Mouse (Mus musculus) telencephalon, adult 2 months (tissue): ENCODE measurements around the gene Hpse2.
"Not testable (repeated sequence)": the region's sequence is repeated elsewhere in the genome, so short reads cannot be mapped to it uniquely, and the experiment has no call there.

ENCODE experiments used
- DNase-seq: peaks from one replicate; pipeline ENCODE4 v3.0.0-alpha.2; 2011; ENCODE audit warnings: low read depth, low spot score

The Hpse2 gene

GRCm38 (mm10) chr19:43388017-43388904 lies at the start of gene Hpse2:
TSS of gene Hpse2 (minus strand) at chr19:43388355.
- no peak for DNase-seq

GRCm38 (mm10) chr19:43427446-43428224 lies 39.5 kb upstream of the Hpse2 start:
- DNase-seq = no peak

DNA sequence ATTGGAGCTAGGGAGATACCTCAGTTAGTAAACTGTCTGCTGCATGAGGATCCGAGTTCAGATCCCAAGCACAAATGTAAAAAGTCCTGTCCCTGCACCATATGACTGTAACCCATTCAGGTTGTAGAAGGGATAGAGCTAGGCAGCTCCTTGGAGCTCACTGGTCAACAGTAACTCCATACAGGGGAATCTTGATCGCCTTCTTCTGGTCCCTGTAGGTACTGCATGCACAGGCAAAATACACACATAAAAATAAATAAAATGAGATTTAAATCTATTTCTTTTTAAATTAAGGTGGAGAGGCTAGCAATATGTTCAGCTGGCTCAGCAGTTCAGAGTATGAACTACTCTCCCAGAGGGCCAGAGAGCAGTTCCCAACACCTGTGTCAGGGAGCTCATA lies 35.9 kb upstream of the Hpse2 start:
- DNase-seq = no peak

GRCm38 (mm10) chr19:43420506-43420905 lies 32.4 kb upstream of the Hpse2 start:
- no peak for DNase-seq

GRCm38 (mm10) chr19:43415565-43415964 lies 27.4 kb upstream of the Hpse2 start:
- DNase-seq = no peak

- DNase-seq = no peak
These were observed 19.0 kb upstream of the Hpse2 start for GRCm38 (mm10) chr19:43407181-43407580.

GRCm38 (mm10) chr19:43396327-43396726 lies 8.2 kb upstream of the Hpse2 start:
- DNase-seq = peak; percentile 34

GRCm38 (mm10) chr19:43387071-43387770 lies 934 bp downstream of the Hpse2 start:
- DNase-seq = no peak

DNA sequence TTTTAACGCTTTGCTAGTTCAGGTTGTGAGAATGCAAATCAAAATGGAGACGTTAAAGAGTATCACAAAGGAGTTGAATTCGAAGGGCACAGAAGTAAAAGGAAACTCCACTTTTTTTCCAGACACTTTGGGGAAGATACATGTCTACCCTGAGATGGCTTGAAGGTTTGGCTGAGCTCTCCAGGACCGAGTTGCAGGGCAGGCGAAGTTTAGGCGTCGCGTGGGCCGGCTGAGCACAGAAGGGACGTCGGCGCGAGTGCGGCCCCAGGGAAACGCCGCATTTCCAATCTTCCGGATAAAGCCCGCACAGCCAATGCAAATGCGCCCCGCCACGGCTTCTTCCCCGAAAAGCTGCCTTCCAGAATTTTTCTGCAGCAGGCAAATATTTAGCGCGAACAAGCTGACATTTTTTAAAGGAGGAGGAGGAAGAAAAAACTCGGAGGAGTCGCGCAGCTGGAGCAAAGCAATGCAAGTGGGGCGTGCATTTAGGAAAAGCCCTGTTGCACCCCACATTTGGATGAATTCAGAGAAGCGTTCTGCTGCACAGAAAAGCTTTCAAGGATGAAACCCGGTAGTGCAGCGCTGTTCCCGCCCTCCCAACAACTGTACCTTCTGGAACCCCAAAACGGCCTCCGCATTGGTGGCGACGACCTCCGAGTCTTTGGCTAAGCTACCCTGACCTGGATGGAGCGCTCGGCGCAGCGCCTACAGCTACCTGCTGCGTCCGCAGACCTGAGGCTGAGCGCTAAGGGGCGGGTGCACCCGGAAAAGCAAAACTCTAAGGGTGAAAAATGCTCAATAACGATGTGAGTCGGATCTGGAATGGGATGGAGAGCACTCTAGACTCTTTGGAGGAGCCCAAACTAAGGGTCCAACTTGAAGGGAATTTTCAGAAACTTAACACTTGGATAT lies 1.9 kb downstream of the Hpse2 start:
- DNase-seq = no peak

GRCm38 (mm10) chr19:43385451-43385850 lies 2.7 kb downstream of the Hpse2 start:
- no peak for DNase-seq

DNA sequence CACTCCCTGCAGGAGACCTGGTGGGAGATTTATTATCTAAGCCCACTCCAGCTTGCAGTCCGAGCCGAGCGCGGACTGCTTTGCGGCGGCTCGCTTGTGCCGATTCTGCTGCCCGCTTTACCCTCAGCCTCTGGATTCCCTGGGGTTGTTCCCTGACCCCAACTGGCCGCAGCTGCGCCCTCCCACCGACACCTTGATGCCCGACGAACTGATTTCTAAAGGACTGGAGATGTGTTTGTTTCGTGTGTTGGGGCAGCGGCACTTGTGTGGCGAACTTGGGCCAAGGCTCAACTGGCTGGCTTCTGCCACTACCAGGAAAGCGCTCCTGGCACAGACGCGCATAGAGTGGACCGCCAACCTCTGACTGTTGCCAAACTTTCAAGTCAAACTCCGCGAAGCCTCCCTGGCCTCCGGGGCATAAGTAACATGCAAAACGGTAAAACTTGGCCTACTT lies 3.1 kb downstream of the Hpse2 start:
- no peak for DNase-seq

DNA sequence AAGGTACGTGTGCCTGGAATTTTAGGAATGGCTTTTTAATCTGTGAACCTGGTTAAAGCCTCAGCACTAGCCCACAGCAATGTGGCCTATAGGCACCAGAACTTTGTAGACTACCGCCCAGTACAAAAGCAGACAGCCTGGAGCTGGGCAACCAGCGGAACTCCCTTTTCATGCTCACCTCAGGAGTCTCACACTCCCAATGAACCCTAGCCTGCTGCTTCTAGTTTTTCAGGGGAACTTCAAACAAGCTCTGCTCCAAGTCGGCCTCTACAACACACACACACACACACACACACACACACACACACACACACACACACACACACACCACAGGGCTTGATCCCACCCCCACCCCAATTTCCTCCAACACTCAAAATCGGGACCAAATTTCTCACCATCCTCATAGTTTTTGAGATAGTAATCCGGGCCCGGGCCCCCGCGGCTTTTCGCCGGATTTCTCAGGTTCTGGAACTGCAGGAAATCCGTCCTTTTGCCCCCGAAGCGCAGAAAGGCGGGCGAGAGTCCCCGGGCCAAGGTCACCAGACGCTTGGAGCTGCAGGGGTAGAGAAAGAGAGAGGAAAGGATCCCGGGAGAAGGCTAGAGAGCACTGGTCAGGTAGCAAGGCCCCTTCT lies 3.7 kb downstream of the Hpse2 start:
- no peak for DNase-seq

GRCm38 (mm10) chr19:43358830-43359229 lies 29.3 kb downstream of the Hpse2 start:
- DNase-seq = no peak

DNA sequence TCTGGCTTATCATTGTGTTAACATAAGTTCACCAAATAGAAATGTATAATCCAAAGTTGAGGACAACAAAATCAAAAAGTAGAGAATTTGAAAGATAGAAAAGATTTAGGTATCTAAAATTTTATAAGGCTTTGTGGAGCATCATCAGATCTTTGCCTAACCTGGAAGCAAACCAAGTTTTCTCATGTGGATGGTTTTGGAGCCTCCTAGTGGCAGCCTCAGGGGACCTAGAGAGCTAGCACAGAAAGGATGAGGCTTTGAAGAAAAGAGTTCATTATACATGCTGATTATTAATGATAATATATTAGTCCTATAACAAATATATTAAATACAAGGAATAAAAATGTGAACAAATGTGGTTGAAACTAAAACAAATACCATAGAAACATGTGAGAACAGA lies 77.0 kb downstream of the Hpse2 start:
- peak; percentile 3 for DNase-seq

DNA sequence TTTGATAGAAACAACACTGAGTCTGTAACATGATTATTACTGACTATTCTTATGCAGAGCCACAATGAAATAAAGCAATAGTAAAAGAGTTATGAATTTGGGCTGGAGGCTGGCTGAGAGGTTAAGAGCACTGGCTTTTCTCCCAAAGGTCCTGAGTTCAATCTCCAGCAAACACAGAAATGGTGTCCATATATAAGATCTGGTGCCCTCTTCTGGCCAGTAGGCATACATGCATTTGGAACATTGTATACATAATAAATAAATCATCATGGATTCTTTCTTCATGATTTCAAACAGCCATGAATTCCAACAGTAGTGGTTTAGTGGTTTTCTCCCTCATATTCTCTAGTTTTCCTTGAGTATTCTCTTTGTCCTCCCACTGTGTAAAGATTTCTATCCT lies 81.4 kb downstream of the Hpse2 start:
- DNase-seq = no peak

DNA sequence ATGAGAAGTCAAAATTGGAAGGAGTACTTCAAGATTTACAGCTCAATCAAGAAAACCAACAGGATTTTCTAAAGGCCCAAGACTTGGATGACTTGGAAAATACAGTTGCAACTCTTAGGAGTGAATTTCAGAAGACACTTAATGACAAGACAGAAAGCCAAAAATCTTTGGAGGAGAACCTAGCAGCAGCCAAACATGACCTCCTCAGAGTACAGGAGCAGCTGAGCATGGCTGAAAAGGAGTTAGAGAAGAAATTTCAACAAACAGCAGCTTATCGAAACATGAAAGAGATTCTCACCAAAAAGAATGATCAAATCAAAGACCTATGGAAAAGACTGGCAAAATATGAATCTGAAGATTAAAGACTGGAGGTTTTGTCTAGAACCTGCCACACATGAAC lies 106.8 kb downstream of the Hpse2 start:
- not testable (repeated sequence) for DNase-seq

GRCm38 (mm10) chr19:43243993-43244392 lies 144.2 kb downstream of the Hpse2 start:
- DNase-seq = no peak

DNA sequence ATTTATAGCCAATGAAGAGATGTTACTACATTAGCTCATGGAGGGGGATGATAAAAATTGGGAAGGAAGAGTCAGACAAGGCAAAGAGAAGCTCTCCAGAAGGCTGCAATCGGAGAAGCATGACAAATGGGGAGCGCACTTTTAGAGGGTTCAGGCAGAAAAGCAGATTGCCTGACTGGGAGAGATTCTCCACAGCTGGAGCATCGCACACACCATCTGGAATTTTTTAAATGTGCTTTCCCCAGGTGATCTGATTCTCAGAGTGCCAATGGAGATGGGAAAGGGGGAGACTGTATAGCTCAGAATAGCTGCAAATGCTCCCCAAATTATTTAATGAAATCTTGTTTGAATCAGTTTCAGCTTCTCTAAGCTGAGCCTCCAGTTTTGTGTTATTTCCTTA lies 156.4 kb downstream of the Hpse2 start:
- no peak for DNase-seq

DNA sequence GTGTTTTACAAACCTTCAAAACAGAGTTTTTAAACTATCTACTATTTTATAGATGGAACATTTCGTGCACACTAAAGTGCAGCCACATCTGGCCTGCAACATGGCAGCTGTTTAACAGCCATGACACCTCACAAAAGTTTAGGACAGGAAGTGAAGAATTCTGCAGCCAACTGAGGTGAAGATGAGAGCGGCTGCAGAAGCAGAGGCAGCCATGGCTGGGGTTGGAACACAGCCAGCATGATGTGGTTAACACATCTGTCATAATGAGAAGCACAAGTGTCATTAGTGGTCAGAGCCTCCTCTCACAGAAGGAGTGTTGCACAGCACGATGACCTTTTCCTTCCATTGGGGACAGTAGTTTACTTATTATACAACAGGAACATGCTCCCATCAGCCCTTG lies 194.6 kb downstream of the Hpse2 start:
- DNase-seq = no peak

GRCm38 (mm10) chr19:43175437-43175965 lies 212.7 kb downstream of the Hpse2 start:
- DNase-seq = no peak
